Mouse (Mus musculus) skeletal muscle tissue, adult 2 months (tissue): ENCODE data around the gene Itga5.

Experiments used
- DNase-seq: peaks from one replicate; pipeline ENCODE4 v3.0.0-alpha.2; 2012; ENCODE audit warnings: low read depth, low spot score

Gene Itga5

DNA sequence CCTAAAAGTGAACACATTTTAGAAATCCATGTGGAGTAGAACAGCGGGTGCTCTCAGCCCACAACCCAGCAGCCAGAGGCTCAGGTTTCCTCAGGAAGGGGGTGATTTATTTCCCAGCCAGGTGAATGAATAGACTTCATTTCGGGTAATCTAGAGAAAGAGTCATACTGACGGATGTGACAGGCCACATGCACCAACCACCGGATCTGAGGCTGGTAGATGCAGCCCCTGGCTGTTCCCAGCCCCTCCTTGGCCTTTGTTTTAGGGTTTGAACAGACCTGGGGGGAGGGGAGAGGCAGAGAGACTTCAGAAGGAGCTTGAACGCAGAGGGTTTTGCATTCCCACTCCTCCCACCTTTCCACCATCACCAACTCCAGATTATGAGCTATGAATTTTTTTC lies 70.7 kb downstream of the Itga5 start:
- DNase-seq: no peak

DNA sequence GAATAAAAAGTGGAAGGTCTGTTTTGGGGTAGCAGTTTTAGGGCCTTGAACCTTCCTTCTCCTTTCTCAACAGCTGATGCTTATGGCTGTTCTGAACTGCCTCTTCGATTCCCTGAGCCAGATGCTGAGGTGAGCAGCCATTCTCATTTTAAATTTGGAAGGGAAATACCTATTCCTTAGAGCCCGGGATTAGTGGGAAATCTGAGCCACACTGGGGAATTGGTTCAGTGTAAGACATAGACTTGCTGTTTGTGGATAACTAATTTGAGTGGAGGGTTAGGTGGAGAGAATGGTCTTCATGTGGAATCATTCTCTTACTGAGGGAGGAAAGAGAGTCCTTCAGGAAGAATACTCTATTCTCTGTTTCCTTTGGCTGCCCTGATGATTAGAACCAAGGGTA lies 71.9 kb downstream of the Itga5 start:
- DNase-seq: no peak
